18 mouse cellular contexts compared by ENCODE assay signal in the genomic region with DNA sequence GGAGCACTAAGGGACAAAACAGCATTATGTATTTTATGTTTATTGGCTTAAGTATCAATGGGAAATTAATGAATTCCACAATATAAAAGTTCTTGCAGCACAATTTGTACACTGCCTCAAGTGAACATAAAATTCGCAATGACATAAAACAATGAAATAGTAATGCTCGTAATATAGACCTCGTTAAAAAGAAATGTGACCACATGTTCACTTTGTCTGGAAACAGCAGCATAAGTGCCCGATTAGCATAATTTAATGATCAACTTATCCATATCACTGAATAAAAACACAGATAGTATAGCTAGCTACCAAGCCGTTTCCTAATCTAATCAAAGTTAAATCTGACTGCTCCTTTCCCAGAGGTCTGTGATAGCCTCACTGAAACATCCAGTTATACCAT. TPM values are rescaled to one million over a fixed set of nuclear protein-coding genes. Genes with fewer than 3 reads are reported as not detected.
A peak's percentile ranks its signal among the peaks of the same experiment; 100 is the strongest.
DNase-seq lines count a peak whose midpoint lies in the region; ATAC-seq and TF ChIP-seq lines count a peak whose summit lies in the region.
"Had no signal": no experiment of that assay in that cellular context is flagged by ENCODE, and none has a peak within 500 bp of the region (broad histone marks: within the 10 kb centered on the region; RNA-seq: fewer than 3 reads in every experiment).

No protein-coding gene starts in this region.

- ATAC-seq in midbrain, embryonic 11.5 days (ENCODE audit: low FRiP score) = no peak

- no peaks in the 10 kb centered on the region for H3K36me3 ChIP-seq in midbrain, embryonic 11.5 days (ENCODE audit: control insufficient read depth, insufficient read depth, low read length)
- H3K36me3 ChIP-seq in midbrain, embryonic 10.5 days = no peaks in the 10 kb centered on the region
- no peaks in the 10 kb centered on the region for H3K36me3 ChIP-seq in myocyte (ENCODE audit: control insufficient read depth, insufficient read depth)
- no peaks in the 10 kb centered on the region for H3K36me3 ChIP-seq in hindbrain, embryonic 10.5 days
- H3K36me3 ChIP-seq: embryonic facial prominence, embryonic 12.5 days; heart, embryonic 15.5 days; hindbrain, embryonic 15.5 days had no signal

- no peaks in the 10 kb centered on the region for H3K79me2 ChIP-seq in myocyte (ENCODE audit: control insufficient read depth, insufficient read depth)

- TF ChIP-seq CTCF in gastrocnemius, adult 2 months (IDR thresholded peaks at IDR 0.05) = no peak

- H3K4me3 ChIP-seq in gastrocnemius, adult 2 months = peak overlapping the region; percentile 63; the same call in 1 of the 2 replicates
- no peak overlapping the region for H3K4me3 ChIP-seq in midbrain, embryonic 11.5 days (ENCODE audit: low read depth, low read length)
- H3K4me3 ChIP-seq in midbrain, embryonic 10.5 days = no peak overlapping the region
- H3K4me3 ChIP-seq in myocyte = no peak overlapping the region
- no peak overlapping the region for H3K4me3 ChIP-seq in hindbrain, embryonic 10.5 days
- H3K4me3 ChIP-seq: embryonic facial prominence, embryonic 12.5 days; heart, adult 2 months; heart, embryonic 15.5 days; hindbrain, embryonic 15.5 days had no signal

- no peaks in the 10 kb centered on the region for H3K27me3 ChIP-seq in midbrain, embryonic 11.5 days (ENCODE audit: control insufficient read depth, insufficient read depth, low read length)
- no peaks in the 10 kb centered on the region for H3K27me3 ChIP-seq in midbrain, embryonic 10.5 days (ENCODE audit: low read depth, poor library complexity, severe bottlenecking)
- H3K27me3 ChIP-seq in myocyte (ENCODE audit: control insufficient read depth, insufficient read depth, insufficient read length) = no peaks in the 10 kb centered on the region
- H3K27me3 ChIP-seq in hindbrain, embryonic 10.5 days (ENCODE audit: insufficient read depth, poor library complexity, severe bottlenecking) = no peaks in the 10 kb centered on the region
- H3K27me3 ChIP-seq: embryonic facial prominence, embryonic 12.5 days; heart, embryonic 15.5 days; hindbrain, embryonic 15.5 days had no signal

- no peaks in the 10 kb centered on the region for H3K4me1 ChIP-seq in midbrain, embryonic 11.5 days (ENCODE audit: control insufficient read depth, insufficient read depth, low read length)
- 0 out of 2 replicates have a peak, but pooled peaks cover 2% of the 10 kb centered on the region for H3K4me1 ChIP-seq in midbrain, embryonic 10.5 days
- H3K4me1 ChIP-seq in hindbrain, embryonic 10.5 days (replicated peaks) = no peaks in the 10 kb centered on the region
- H3K4me1 ChIP-seq: hindbrain, embryonic 15.5 days had no signal

- TF ChIP-seq POLR2A in myocyte (IDR thresholded peaks at IDR 0.05; ENCODE audit: insufficient read length, low read depth) = no peak

- H3K9me3 ChIP-seq in midbrain, embryonic 11.5 days (ENCODE audit: control insufficient read depth, low read length) = no peaks in the 10 kb centered on the region
- H3K9me3 ChIP-seq in midbrain, embryonic 10.5 days (replicated peaks) = no peaks in the 10 kb centered on the region
- no peaks in the 10 kb centered on the region for H3K9me3 ChIP-seq in hindbrain, embryonic 10.5 days
- H3K9me3 ChIP-seq: embryonic facial prominence, embryonic 12.5 days; heart, embryonic 15.5 days; hindbrain, embryonic 15.5 days had no signal

- 89% methylated on average over 5 of the region's 5 CpGs for WGBS in midbrain, embryonic 11.5 days
- 87% methylated on average over 5 of the region's 5 CpGs for WGBS in midbrain, embryonic 10.5 days
- WGBS in hindbrain, embryonic 10.5 days = 93% methylated on average over 5 of the region's 5 CpGs

- no peak for DNase-seq in gastrocnemius, adult 2 months
- DNase-seq in gastrocnemius, adult 18-20 months (ENCODE audit: low spot score) = no peak
- peak; percentile 73 for DNase-seq in midbrain, embryonic 11.5 days (ENCODE audit: low spot score, missing footprints)
- no peak for DNase-seq in midbrain, embryonic 10.5 days (ENCODE audit: low spot score)
- peak; percentile 24 for DNase-seq in retina, postnatal 1 day
- no peak for DNase-seq in hindbrain, embryonic 10.5 days (ENCODE audit: low spot score)
- DNase-seq in thymus, postnatal 25 days = no peak
- DNase-seq: adrenal gland, postnatal 10 days; cerebellum, adult 11 months; cerebellum, adult 8-10 months; cerebellum, postnatal 14 days; gastrocnemius, postnatal 10 days; heart, adult 2 months had no signal

- H3K27ac ChIP-seq in gastrocnemius, adult 2 months = no peak overlapping the region
- no peak overlapping the region for H3K27ac ChIP-seq in midbrain, embryonic 11.5 days (ENCODE audit: low read depth, low read length)
- H3K27ac ChIP-seq in midbrain, embryonic 10.5 days (replicated peaks) = no peak overlapping the region
- H3K27ac ChIP-seq in hindbrain, embryonic 10.5 days = no peak overlapping the region
- H3K27ac ChIP-seq: embryonic facial prominence, embryonic 12.5 days; heart, adult 2 months; heart, embryonic 15.5 days; hindbrain, embryonic 15.5 days had no signal

- no peak overlapping the region for H3K9ac ChIP-seq in midbrain, embryonic 11.5 days (ENCODE audit: low read length)
- H3K9ac ChIP-seq: embryonic facial prominence, embryonic 12.5 days; heart, embryonic 15.5 days; hindbrain, embryonic 15.5 days had no signal

- intact Hi-C loops in gastrocnemius, adult 2 months (cut with DNase I) = no loop called here

- H3K4me2 ChIP-seq in midbrain, embryonic 11.5 days = no peak overlapping the region
- H3K4me2 ChIP-seq in myocyte (ENCODE audit: low read depth) = peak overlapping the region; percentile 56
- H3K4me2 ChIP-seq: embryonic facial prominence, embryonic 12.5 days; hindbrain, embryonic 15.5 days had no signal

- no peak overlapping the region for H3ac ChIP-seq in myocyte (ENCODE audit: control insufficient read depth, insufficient read length)

TF ChIP-seq in myocyte, 11 proteins besides CTCF, POLR2A, EP300 and RAD21:
- no peak for TF ChIP-seq MAX (IDR thresholded peaks at IDR 0.05; ENCODE audit: low read depth)
- no peak for TF ChIP-seq SRF (IDR thresholded peaks at IDR 0.05; ENCODE audit: control insufficient read depth, insufficient read length, low read depth)
- no peak for TF ChIP-seq POLR2AphosphoS2 (IDR thresholded peaks at IDR 0.05; ENCODE audit: insufficient read length, low read depth)
- no peak for TF ChIP-seq TCF12 (IDR thresholded peaks at IDR 0.05; ENCODE audit: insufficient read depth, poor library complexity, severe bottlenecking)
- no peak for TF ChIP-seq REST (IDR thresholded peaks at IDR 0.05; ENCODE audit: insufficient read depth, insufficient read length)
- TF ChIP-seq MYOG (IDR thresholded peaks at IDR 0.05; ENCODE audit: control insufficient read depth in 1 of 3, insufficient read depth in 1 of 3, insufficient read length in 2 of 3, low read depth in 2 of 3) = no peak
- no peak for TF ChIP-seq TCF3 (IDR thresholded peaks at IDR 0.05; ENCODE audit: insufficient read length, low read depth)
- TF ChIP-seq USF1 (IDR thresholded peaks at IDR 0.05; ENCODE audit: low read depth) = no peak
- TF ChIP-seq MYOD1 (IDR thresholded peaks at IDR 0.05; ENCODE audit: control insufficient read depth in 1 of 3, insufficient read length in 2 of 3, low read depth in 2 of 3) = no peak
- no peak for TF ChIP-seq CEBPB (IDR thresholded peaks at IDR 0.05; ENCODE audit: insufficient read depth, poor library complexity, severe bottlenecking)
- no peak for TF ChIP-seq E2F4 (IDR thresholded peaks at IDR 0.05; ENCODE audit: insufficient read depth)

RNA-seq across cellular contexts. Expression of a gene that starts 39.4 kb away (rescaled TPM):
- total RNA-seq in gastrocnemius, adult 2 months (2021) = 1 to 10 TPM; 4.5 to 7.4 TPM
- 1 to 10 TPM; 1.6 to 5.6 TPM for total RNA-seq in gastrocnemius, adult 18-20 months (2021)
- polyA plus RNA-seq in midbrain, embryonic 11.5 days (2014; fragmentation: Nextera tagmentation; extraction: Ambion mirVana) = 7.6 and 7.9 TPM in 2 replicates
- 9.0 and 10.2 TPM in 2 replicates for polyA plus RNA-seq in midbrain, embryonic 10.5 days (2016; fragmentation: Nextera tagmentation; extraction: Ambion mirVana)
- polyA plus RNA-seq in myocyte (2012; fragmentation: generic; extraction: Trizol) = 123 TPM
- polyA plus RNA-seq in hindbrain, embryonic 10.5 days (2016; fragmentation: Nextera tagmentation; extraction: Ambion mirVana) = 13.2 and 15.3 TPM in 2 replicates
- total RNA-seq: MEL had no signal

Comparison
In these comparisons a context has a peak if more than half of its experiments do, and no peak if none do; other contexts are left out.
1. DNase-seq: peak in midbrain, embryonic 11.5 days (single experiment) and retina, postnatal 1 day (single experiment); none in gastrocnemius, adult 2 months (single experiment), gastrocnemius, adult 18-20 months (single experiment), midbrain, embryonic 10.5 days (single experiment), hindbrain, embryonic 10.5 days (single experiment) and thymus, postnatal 25 days (single experiment).